ENCODE assay signal across 33 mouse cellular contexts in the genomic region with DNA sequence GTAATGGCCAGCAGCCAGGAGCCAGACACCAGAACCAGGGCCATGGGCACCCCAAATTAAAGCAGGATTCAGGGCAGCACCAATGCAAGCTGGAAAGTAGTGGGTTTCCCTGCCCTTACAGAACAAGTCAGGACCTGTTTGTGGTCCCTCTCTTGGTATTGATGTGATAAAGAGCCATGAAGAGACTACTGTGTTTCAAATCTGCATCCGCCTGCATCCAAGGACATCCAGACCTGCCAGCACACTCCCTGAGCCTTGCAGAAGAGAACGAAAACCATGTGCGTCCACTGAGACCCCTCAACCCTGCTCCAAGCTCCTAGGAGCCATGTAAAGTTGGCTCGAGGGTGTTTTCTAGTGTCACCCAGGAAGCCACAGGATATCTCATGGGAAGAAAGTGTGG. TPM values are rescaled to one million over a fixed set of nuclear protein-coding genes. Genes with fewer than 3 reads are reported as not detected.
DNase-seq lines count a peak whose midpoint lies in the region; TF ChIP-seq lines count a peak whose summit lies in the region.
"Had no signal": no experiment of that assay in that cellular context is flagged by ENCODE, and none has a peak within 500 bp of the region (broad histone marks: within the 10 kb centered on the region; RNA-seq: fewer than 3 reads in every experiment).

No protein-coding gene starts in this region.

- TF ChIP-seq CTCF in cerebellum, adult 2 months (IDR thresholded peaks at IDR 0.05; ENCODE audit: borderline replicate concordance, insufficient read depth, low read depth, low read length) = no peak
- no peak for TF ChIP-seq CTCF in left cerebral cortex, adult 2 months (IDR thresholded peaks at IDR 0.05)

- H3K27me3 ChIP-seq in cerebellum, adult 2 months (ENCODE audit: control insufficient read depth, insufficient read depth, low read length) = no peaks in the 10 kb centered on the region
- H3K27me3 ChIP-seq in limb, embryonic 10.5 days (ENCODE audit: low read depth, poor library complexity, severe bottlenecking) = no peaks in the 10 kb centered on the region
- H3K27me3 ChIP-seq: embryonic facial prominence, embryonic 12.5 days; embryonic facial prominence, embryonic 15.5 days; forebrain, embryonic 12.5 days; forebrain, embryonic 15.5 days; heart, embryonic 13.5 days had no signal

- intact Hi-C loops in left cerebral cortex, adult 2 months (cut with DNase I) = no loop called here

- DNase-seq in cerebellum, adult 2 months = no peak
- DNase-seq in cerebellum, adult 9-11 months = no peak
- no peak for DNase-seq in left cerebral cortex, adult 2 months (ENCODE audit: extremely low spot score in 1 of 2, low spot score in 2 of 2)
- DNase-seq in left cerebral cortex, adult 11 months (ENCODE audit: low spot score) = no peak
- DNase-seq in ES-CJ7 (ENCODE audit: low read depth, low spot score) = peak; percentile 51
- DNase-seq in limb, embryonic 10.5 days (ENCODE audit: low spot score) = no peak
- no peak for DNase-seq in ovary, postnatal 10 days (ENCODE audit: low spot score)
- DNase-seq: adrenal gland, adult 8-10 months; adrenal gland, postnatal 25 days; cerebellum, adult 11-12 months; cerebellum, adult 9-10 months; cerebellum, postnatal 25 days; gastrocnemius, postnatal 10 days; gastrocnemius, postnatal 36 days; heart, adult 2 months; heart, postnatal 14 days; heart, postnatal 4 days had no signal

- H3K9me3 ChIP-seq in limb, embryonic 10.5 days (replicated peaks) = no peaks in the 10 kb centered on the region
- H3K9me3 ChIP-seq: embryonic facial prominence, embryonic 12.5 days; embryonic facial prominence, embryonic 15.5 days; forebrain, embryonic 12.5 days; forebrain, embryonic 15.5 days; heart, embryonic 10.5 days had no signal

- no peaks in the 10 kb centered on the region for H3K36me3 ChIP-seq in limb, embryonic 10.5 days
- H3K36me3 ChIP-seq: embryonic facial prominence, embryonic 12.5 days; embryonic facial prominence, embryonic 15.5 days; forebrain, embryonic 12.5 days; forebrain, embryonic 15.5 days; heart, embryonic 10.5 days; heart, embryonic 13.5 days had no signal

- H3K4me3 ChIP-seq in cerebellum, adult 2 months (replicated peaks; ENCODE audit: insufficient read depth, low read depth, low read length) = no peak overlapping the region
- H3K4me3 ChIP-seq in left cerebral cortex, adult 2 months = no peak overlapping the region
- H3K4me3 ChIP-seq in limb, embryonic 10.5 days = no peak overlapping the region
- H3K4me3 ChIP-seq: embryonic facial prominence, embryonic 12.5 days; embryonic facial prominence, embryonic 15.5 days; forebrain, embryonic 12.5 days; forebrain, embryonic 15.5 days; heart, adult 2 months; heart, embryonic 10.5 days; heart, embryonic 13.5 days had no signal

- H3K27ac ChIP-seq in cerebellum, adult 2 months (ENCODE audit: insufficient read depth, low read length) = peak overlapping the region; percentile 27; the same call in 1 of the 2 replicates
- H3K27ac ChIP-seq in left cerebral cortex, adult 2 months = peak overlapping the region; percentile 4; the same call in 1 of the 2 replicates
- no peak overlapping the region for H3K27ac ChIP-seq in limb, embryonic 10.5 days
- H3K27ac ChIP-seq: embryonic facial prominence, embryonic 12.5 days; embryonic facial prominence, embryonic 15.5 days; forebrain, embryonic 12.5 days; forebrain, embryonic 15.5 days; heart, adult 2 months; heart, embryonic 10.5 days; heart, embryonic 13.5 days; hindbrain, embryonic 14.5 days; hindbrain, postnatal 0 days had no signal

- no peak for TF ChIP-seq POLR2A in cerebellum, adult 2 months (IDR thresholded peaks at IDR 0.05; ENCODE audit: borderline replicate concordance, insufficient read depth, low read length)

- WGBS in cerebellum, adult 2 months = 80% methylated on average over 4 of the region's 4 CpGs
- WGBS in limb, embryonic 10.5 days = 85% methylated on average over 4 of the region's 4 CpGs

- H3K4me1 ChIP-seq in cerebellum, adult 2 months (ENCODE audit: control insufficient read depth, insufficient read depth, low read length) = no peaks in the 10 kb centered on the region
- H3K4me1 ChIP-seq in limb, embryonic 10.5 days = no peaks in the 10 kb centered on the region
- H3K4me1 ChIP-seq: embryonic facial prominence, embryonic 12.5 days; embryonic facial prominence, embryonic 15.5 days; heart, embryonic 10.5 days; heart, embryonic 13.5 days had no signal

RNA-seq across cellular contexts. Expression of gene Nat8, which starts 16.3 kb away (rescaled TPM):
- polyA plus RNA-seq in cerebellum, adult 2 months (2012; rRNA removed) = 4.2 and 6.3 TPM in 2 replicates
- 1 to 10 TPM; 2.8 to 4.4 TPM for total RNA-seq in left cerebral cortex, adult 2 months (2021)
- not detected in 2 replicates for polyA plus RNA-seq in limb, embryonic 10.5 days (2016; fragmentation: Nextera tagmentation; extraction: Ambion mirVana)
- total RNA-seq: common myeloid progenitor, adult 5-6 weeks; ES-E14; gastrocnemius, adult 18-20 months; gastrocnemius, postnatal 10 days; gastrocnemius, postnatal 36 days; granulocyte monocyte progenitor cell, adult 5-6 weeks; heart, adult 2 months; heart, postnatal 14 days; heart, postnatal 4 days; hindbrain, postnatal 0 days had no signal
- polyA plus RNA-seq: brain, embryonic 14.5 days; embryonic facial prominence, embryonic 12.5 days; embryonic facial prominence, embryonic 15.5 days; forebrain, embryonic 12.5 days; forebrain, embryonic 15.5 days; heart, adult 2 months; heart, embryonic 10.5 days; heart, embryonic 13.5 days; inflammation-experienced regulatory T-cells, adult 6 months had no signal

RNA-seq across cellular contexts. Expression of gene Nat8f2, which starts 20.8 kb away (rescaled TPM):
- 0.31 and 0.33 TPM in 2 replicates for polyA plus RNA-seq in cerebellum, adult 2 months (2012; rRNA removed)
- total RNA-seq in left cerebral cortex, adult 2 months (2021) = 1 to 10 TPM; 2.1 to 2.7 TPM
- polyA plus RNA-seq in limb, embryonic 10.5 days (2016; fragmentation: Nextera tagmentation; extraction: Ambion mirVana) = not detected in 2 replicates
- total RNA-seq: common myeloid progenitor, adult 5-6 weeks; gastrocnemius, postnatal 36 days; granulocyte monocyte progenitor cell, adult 5-6 weeks; heart, postnatal 14 days; heart, postnatal 4 days; hindbrain, postnatal 0 days had no signal
- polyA plus RNA-seq: embryonic facial prominence, embryonic 12.5 days; forebrain, embryonic 12.5 days; forebrain, embryonic 15.5 days; heart, adult 2 months; heart, embryonic 10.5 days; heart, embryonic 13.5 days; heart, embryonic 16.5 days; hindbrain, embryonic 14.5 days; hindbrain, postnatal 0 days had no signal

RNA-seq across cellular contexts. Expression of gene Nat8f5, which starts 27.4 kb away (rescaled TPM):
- polyA plus RNA-seq in cerebellum, adult 2 months (2012; rRNA removed) = 7.3 and 9.1 TPM in 2 replicates
- 1 to 10 TPM; 3.2 to 8.4 TPM for total RNA-seq in left cerebral cortex, adult 2 months (2021)
- polyA plus RNA-seq in limb, embryonic 10.5 days (2016; fragmentation: Nextera tagmentation; extraction: Ambion mirVana) = not detected in 2 replicates
- total RNA-seq: common myeloid progenitor, adult 5-6 weeks; ES-E14; gastrocnemius, adult 18-20 months; gastrocnemius, postnatal 36 days; granulocyte monocyte progenitor cell, adult 5-6 weeks; heart, adult 2 months; heart, postnatal 14 days; heart, postnatal 4 days had no signal
- polyA plus RNA-seq: brain, embryonic 14.5 days; embryonic facial prominence, embryonic 12.5 days; embryonic facial prominence, embryonic 15.5 days; forebrain, embryonic 12.5 days; forebrain, embryonic 15.5 days; heart, adult 2 months; heart, embryonic 10.5 days; heart, embryonic 13.5 days; heart, embryonic 16.5 days; hindbrain, embryonic 11.5 days; hindbrain, embryonic 14.5 days; inflammation-experienced regulatory T-cells, adult 6 months had no signal

RNA-seq across cellular contexts. Expression of gene Nat8f6, which starts 27.4 kb away (rescaled TPM):
- 2.2 and 4.0 TPM in 2 replicates for polyA plus RNA-seq in cerebellum, adult 2 months (2012; rRNA removed)
- total RNA-seq in left cerebral cortex, adult 2 months (2021) = 1 to 10 TPM; 2.3 TPM
- not detected in 2 replicates for polyA plus RNA-seq in limb, embryonic 10.5 days (2016; fragmentation: Nextera tagmentation; extraction: Ambion mirVana)
- total RNA-seq: common myeloid progenitor, adult 5-6 weeks; ES-E14; gastrocnemius, adult 18-20 months; gastrocnemius, postnatal 36 days; granulocyte monocyte progenitor cell, adult 5-6 weeks; heart, postnatal 14 days; heart, postnatal 4 days; hindbrain, postnatal 0 days had no signal
- polyA plus RNA-seq: brain, embryonic 14.5 days; embryonic facial prominence, embryonic 12.5 days; embryonic facial prominence, embryonic 15.5 days; forebrain, embryonic 12.5 days; forebrain, embryonic 15.5 days; heart, embryonic 10.5 days; heart, embryonic 16.5 days; hindbrain, embryonic 11.5 days; hindbrain, embryonic 14.5 days; hindbrain, postnatal 0 days; inflammation-experienced regulatory T-cells, adult 6 months had no signal

RNA-seq across cellular contexts. Expression of gene Nat8f4, which starts 56.5 kb away (rescaled TPM):
- 9.8 and 10.2 TPM in 2 replicates for polyA plus RNA-seq in cerebellum, adult 2 months (2012; rRNA removed)
- 1 to 10 TPM; 5.3 to 7.4 TPM for total RNA-seq in left cerebral cortex, adult 2 months (2021)
- 1.5 and 1.8 TPM in 2 replicates for polyA plus RNA-seq in limb, embryonic 10.5 days (2016; fragmentation: Nextera tagmentation; extraction: Ambion mirVana)
